Mouse (Mus musculus): ENCODE results near the gene D5Ertd579e.

DNA sequence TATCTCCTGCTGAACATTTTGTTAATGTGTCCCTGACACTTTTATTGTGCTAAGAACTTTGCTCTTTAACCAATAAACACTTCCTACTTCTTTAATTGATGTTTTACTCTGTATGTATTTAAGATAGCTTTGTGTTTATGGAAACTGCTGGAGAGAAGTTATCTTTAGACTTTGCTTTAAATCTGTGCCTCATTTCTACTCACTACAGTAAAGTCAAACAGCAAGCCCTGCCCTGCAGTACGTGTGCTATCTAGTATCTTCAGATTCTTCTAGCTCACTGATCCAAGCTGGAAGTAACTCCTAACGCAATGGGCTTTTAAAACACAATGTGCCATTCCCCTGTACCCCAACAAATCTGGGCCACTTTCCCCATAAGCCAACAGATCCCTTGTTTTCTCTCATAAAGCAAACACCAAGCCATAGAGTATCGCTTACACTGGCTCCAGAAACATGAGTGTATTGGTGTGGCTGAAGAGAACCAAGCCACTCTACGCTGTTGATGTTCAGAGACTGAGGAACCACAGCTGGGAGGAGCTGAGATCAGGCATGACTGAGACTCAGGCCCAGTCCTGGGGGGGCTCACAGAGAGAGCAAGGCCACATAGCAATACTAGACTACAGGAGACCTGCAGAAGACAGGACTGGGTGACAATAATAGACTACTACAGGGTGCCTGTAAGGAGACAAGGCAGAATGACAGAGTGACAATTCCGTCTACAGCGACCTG lies 136.2 kb downstream of the D5Ertd579e start:
- TF ChIP-seq CTCF (IDR thresholded peaks at IDR 0.05; ENCODE audit: low read depth, low read length), result no peak
- no peak for TF ChIP-seq POLR2A (IDR thresholded peaks at IDR 0.05; ENCODE audit: borderline replicate concordance, low read depth, low read length)
